8 mouse cellular contexts compared by ENCODE assay signal in genomic region chr14:30826174-30827140, GRCm38 (mm10). TPM values are rescaled to one million over a fixed set of nuclear protein-coding genes. Genes with fewer than 3 reads are reported as not detected.
DNase-seq lines count a peak whose midpoint lies in the region; ATAC-seq and TF ChIP-seq lines count a peak whose summit lies in the region.

No protein-coding gene starts in this region.

- H3K27ac ChIP-seq in heart, adult 2 months, result peak overlapping the region; percentile 81
- H3K27ac ChIP-seq in forebrain, embryonic 14.5 days (ENCODE audit: low read depth, low read length), result no peak overlapping the region
- peak overlapping the region; percentile 63; the same call in 1 of the 2 replicates for H3K27ac ChIP-seq in liver, embryonic 13.5 days
- H3K27ac ChIP-seq in stomach, embryonic 15.5 days, result no peak overlapping the region

- H3K79me2 ChIP-seq in heart, adult 2 months (replicated peaks; ENCODE audit: control insufficient read depth, insufficient read depth, low read length), result no peaks in the 10 kb centered on the region; the same call in 1 of the 2 replicates

- peaks cover 6% of the 10 kb centered on the region; the same call in 1 of the 2 replicates for H3K36me3 ChIP-seq in heart, adult 2 months (ENCODE audit: control insufficient read depth, insufficient read depth, low read length)
- no peaks in the 10 kb centered on the region for H3K36me3 ChIP-seq in forebrain, embryonic 14.5 days (ENCODE audit: control insufficient read depth, insufficient read depth, low read length)
- no peaks in the 10 kb centered on the region for H3K36me3 ChIP-seq in liver, embryonic 13.5 days
- H3K36me3 ChIP-seq in stomach, embryonic 15.5 days, result no peaks in the 10 kb centered on the region

- peak; percentile 18 for ATAC-seq in CD4-positive, CD25-positive, alpha-beta regulatory T cell, adult 4 months
- ATAC-seq in forebrain, embryonic 14.5 days, result peak; percentile 21
- ATAC-seq in liver, embryonic 13.5 days (ENCODE audit: low read depth), result no peak
- ATAC-seq in stomach, embryonic 15.5 days (ENCODE audit: insufficient read depth, low FRiP score, low read depth), result no peak

- H3K27me3 ChIP-seq in heart, adult 2 months (ENCODE audit: control insufficient read depth, insufficient read depth, low read length), result no peaks in the 10 kb centered on the region
- H3K27me3 ChIP-seq in forebrain, embryonic 14.5 days (replicated peaks; ENCODE audit: control insufficient read depth, insufficient read depth, low read length), result no peaks in the 10 kb centered on the region
- no peaks in the 10 kb centered on the region for H3K27me3 ChIP-seq in liver, embryonic 13.5 days
- H3K27me3 ChIP-seq in stomach, embryonic 15.5 days (replicated peaks), result no peaks in the 10 kb centered on the region

- TF ChIP-seq POLR2A in heart, adult 2 months (IDR thresholded peaks at IDR 0.05; ENCODE audit: insufficient read depth, low read depth, low read length), result no peak

- peak overlapping the region; percentile 75 for H3K4me2 ChIP-seq in forebrain, embryonic 14.5 days (ENCODE audit: low read length)
- peak overlapping the region; percentile 93 for H3K4me2 ChIP-seq in liver, embryonic 13.5 days
- peak overlapping the region; percentile 68 for H3K4me2 ChIP-seq in stomach, embryonic 15.5 days

- peak overlapping the region; percentile 83 for H3K9ac ChIP-seq in heart, adult 2 months (ENCODE audit: low read depth, low read length)
- peak overlapping the region; percentile 87 for H3K9ac ChIP-seq in forebrain, embryonic 14.5 days (ENCODE audit: low read length)
- H3K9ac ChIP-seq in liver, embryonic 13.5 days, result peak overlapping the region; percentile 87
- peak overlapping the region; percentile 76; the same call in 1 of the 2 replicates for H3K9ac ChIP-seq in stomach, embryonic 15.5 days

- TF ChIP-seq EP300 in heart, adult 2 months (IDR thresholded peaks at IDR 0.05; ENCODE audit: insufficient read depth, low read depth, low read length), result no peak

- no peak for TF ChIP-seq CTCF in heart, adult 2 months (IDR thresholded peaks at IDR 0.05)

- DNase-seq in heart, adult 2 months, result no peak
- no peak for DNase-seq in heart, adult 8-10 months (ENCODE audit: low spot score)
- DNase-seq in forebrain, embryonic 14.5 days (ENCODE audit: low spot score), result no peak
- DNase-seq in liver, embryonic 13.5 days, result no peak
- no peak for DNase-seq in left cerebral cortex, adult 18-20 months (ENCODE audit: low spot score in 2 of 2)
- DNase-seq in gastrocnemius, adult 8-10 months (ENCODE audit: low spot score in 2 of 2), result no peak

- peak overlapping the region; percentile 86 for H3K4me3 ChIP-seq in heart, adult 2 months
- peak overlapping the region; percentile 84 for H3K4me3 ChIP-seq in forebrain, embryonic 14.5 days (ENCODE audit: low read depth, low read length)
- H3K4me3 ChIP-seq in liver, embryonic 13.5 days (replicated peaks), result peak overlapping the region; percentile 90
- peak overlapping the region; percentile 82 for H3K4me3 ChIP-seq in stomach, embryonic 15.5 days (replicated peaks)

- peaks cover 13% of the 10 kb centered on the region for H3K4me1 ChIP-seq in heart, adult 2 months (ENCODE audit: control insufficient read depth, insufficient read depth, low read length)
- peaks cover 8% of the 10 kb centered on the region for H3K4me1 ChIP-seq in forebrain, embryonic 14.5 days (ENCODE audit: control insufficient read depth, insufficient read depth, low read length)
- H3K4me1 ChIP-seq in liver, embryonic 13.5 days (replicated peaks), result peaks cover 62% of the 10 kb centered on the region
- peaks cover 34% of the 10 kb centered on the region for H3K4me1 ChIP-seq in stomach, embryonic 15.5 days

- whole genome bisulfite sequencing in heart, adult 2 months, result 24% methylated on average over 17 of the region's 17 CpGs
- WGBS in forebrain, embryonic 14.5 days, result 22% methylated on average over 17 of the region's 17 CpGs
- WGBS in liver, embryonic 13.5 days (ENCODE audit: insufficient replicate concordance), result 18% methylated on average over 17 of the region's 17 CpGs
- 15% methylated on average over 17 of the region's 17 CpGs for WGBS in stomach, embryonic 15.5 days

- H3K9me3 ChIP-seq in forebrain, embryonic 14.5 days (replicated peaks; ENCODE audit: control insufficient read depth, low read length), result no peaks in the 10 kb centered on the region
- H3K9me3 ChIP-seq in liver, embryonic 13.5 days (replicated peaks), result no peaks in the 10 kb centered on the region
- no peaks in the 10 kb centered on the region for H3K9me3 ChIP-seq in stomach, embryonic 15.5 days

- intact Hi-C loops in heart, adult 2 months (cut with DNase I), result loop anchor here (2.0 to 5.0 kb wide), 3 partner anchors 41 to 124 kb away; partner anchors contain the start of gene Nek4

RNA-seq across cellular contexts. Expression of gene Tmem110, which starts 1.1 kb away (rescaled TPM):
- 1 to 10 TPM; 7.3 to 9.4 TPM for total RNA-seq in heart, adult 2 months (2021)
- 13.1 and 14.3 TPM in 2 replicates for polyA plus RNA-seq in heart, adult 2 months (2012; rRNA removed)
- 10 to 100 TPM in 2 of 4 experiments, 1 to 10 TPM in 2; 6.6 to 11.0 (median 10.0) TPM for total RNA-seq in heart, adult 8-10 months (2022)
- polyA plus RNA-seq in CD4-positive, CD25-positive, alpha-beta regulatory T cell, adult 4 months (2017; shearing (Covaris generic)), result 1 to 10 TPM; 4.6 to 6.3 TPM
- 15.6 and 16.4 TPM in 2 replicates for polyA plus RNA-seq in forebrain, embryonic 14.5 days (2014; fragmentation: Nextera tagmentation; extraction: Ambion mirVana)
- polyA plus RNA-seq in liver, embryonic 13.5 days (2015; fragmentation: Nextera tagmentation; extraction: Ambion mirVana), result 11.6 and 11.8 TPM in 2 replicates
- polyA plus RNA-seq in stomach, embryonic 15.5 days (2015; fragmentation: Nextera tagmentation; extraction: Ambion mirVana), result 24.3 and 26.3 TPM in 2 replicates
- 10 to 100 TPM; 20.7 to 22.9 TPM for total RNA-seq in left cerebral cortex, adult 18-20 months (2021)
- 10 to 100 TPM in 1 of 4 experiments, 1 to 10 TPM in 3; 6.3 to 10.6 (median 7.2) TPM for total RNA-seq in gastrocnemius, adult 8-10 months (2022)

RNA-seq across cellular contexts. Expression of gene Mustn1, which starts 52.5 kb away (rescaled TPM):
- total RNA-seq in heart, adult 2 months (2021), result 10 to 100 TPM; 14.4 to 15.9 TPM
- 13.6 and 17.7 TPM in 2 replicates for polyA plus RNA-seq in heart, adult 2 months (2012; rRNA removed)
- total RNA-seq in heart, adult 8-10 months (2022), result 10 to 100 TPM; 10.3 to 13.7 (median 12.1) TPM
- polyA plus RNA-seq in CD4-positive, CD25-positive, alpha-beta regulatory T cell, adult 4 months (2017; shearing (Covaris generic)), result 1 to 10 TPM in 1 of 2 experiments, under 1 TPM in 1; 0.26 to 1.0 TPM
- 0.74 and 1.0 TPM in 2 replicates for polyA plus RNA-seq in forebrain, embryonic 14.5 days (2014; fragmentation: Nextera tagmentation; extraction: Ambion mirVana)
- polyA plus RNA-seq in liver, embryonic 13.5 days (2015; fragmentation: Nextera tagmentation; extraction: Ambion mirVana), result 0.56 and 0.60 TPM in 2 replicates
- polyA plus RNA-seq in stomach, embryonic 15.5 days (2015; fragmentation: Nextera tagmentation; extraction: Ambion mirVana), result 6.0 and 6.6 TPM in 2 replicates
- total RNA-seq in left cerebral cortex, adult 18-20 months (2021), result 1 to 10 TPM; 2.5 to 3.5 TPM
- 100 to 1,000 TPM in 1 of 4 experiments, 10 to 100 TPM in 3; 54.5 to 111 (median 61.6) TPM for total RNA-seq in gastrocnemius, adult 8-10 months (2022)

RNA-seq across cellular contexts. Expression of gene Itih4, which starts 59.8 kb away (rescaled TPM):
- 1 to 10 TPM; 7.1 to 7.3 TPM for total RNA-seq in heart, adult 2 months (2021)
- 4.7 and 7.0 TPM in 2 replicates for polyA plus RNA-seq in heart, adult 2 months (2012; rRNA removed)
- 1 to 10 TPM; 3.1 to 5.7 (median 4.7) TPM for total RNA-seq in heart, adult 8-10 months (2022)
- polyA plus RNA-seq in CD4-positive, CD25-positive, alpha-beta regulatory T cell, adult 4 months (2017; shearing (Covaris generic)), result not detected
- not detected in 2 replicates for polyA plus RNA-seq in forebrain, embryonic 14.5 days (2014; fragmentation: Nextera tagmentation; extraction: Ambion mirVana)
- 25.3 and 27.0 TPM in 2 replicates for polyA plus RNA-seq in liver, embryonic 13.5 days (2015; fragmentation: Nextera tagmentation; extraction: Ambion mirVana)
- 3.2 and 7.8 TPM in 2 replicates for polyA plus RNA-seq in stomach, embryonic 15.5 days (2015; fragmentation: Nextera tagmentation; extraction: Ambion mirVana)
- total RNA-seq in left cerebral cortex, adult 18-20 months (2021), result under 1 TPM in 1 of 2 experiments, not detected in 1; 0.19 TPM
- under 1 TPM in 1 of 4 experiments, not detected in 3; 0.48 TPM for total RNA-seq in gastrocnemius, adult 8-10 months (2022)

Comparison
In these comparisons a context has a peak if more than half of its experiments do, and no peak if none do; other contexts are left out.
1. H3K27ac ChIP-seq: peak in heart, adult 2 months (single experiment) and liver, embryonic 13.5 days (single experiment); none in forebrain, embryonic 14.5 days (single experiment) and stomach, embryonic 15.5 days (single experiment).
2. ATAC-seq: peak in CD4-positive, CD25-positive, alpha-beta regulatory T cell, adult 4 months (single experiment) and forebrain, embryonic 14.5 days (single experiment); none in liver, embryonic 13.5 days (single experiment) and stomach, embryonic 15.5 days (single experiment).
3. Peak in every context shown above with its lines, with median percentiles within 50 percentile points of each other: H3K4me3 ChIP-seq, H3K9ac ChIP-seq and H3K4me2 ChIP-seq.